Mouse (Mus musculus): Measurements from ENCODE around the gene Foxo3.

GRCm38 (mm10) chr10:42264195-42264594 is 12.4 kb downstream of the Foxo3 start:
- TF ChIP-seq POLR2A (IDR thresholded peaks at IDR 0.05; ENCODE audit: extremely low read depth, insufficient read depth, low read length) (no peak), CTCF (IDR thresholded peaks at IDR 0.05; ENCODE audit: low read depth, low read length) (no peak)

Data from liver, adult 2 months (tissue).